Mouse (Mus musculus): ENCODE measurements around the gene Ccm2l.

Ccm2l gene

GRCm38 (mm10) chr2:153089316-153089715 lies 23.6 kb downstream of the Ccm2l start:
- in situ Hi-C loops (cut with MseI, MboI): loop anchor here (10.0 kb wide), 1 partner anchor 45 kb away; no protein-coding TSS in a partner anchor

- in situ Hi-C loops (cut with MseI, MboI): no loop called here
Measured at GRCm38 (mm10) chr2:153090551-153091165, 24.9 kb downstream of the Ccm2l start.

- in situ Hi-C loops (cut with MseI, MboI): no loop called here
Measured at GRCm38 (mm10) chr2:153107046-153107766, 41.5 kb downstream of the Ccm2l start.

- in situ Hi-C loops (cut with MseI, MboI): no loop called here
Measured at GRCm38 (mm10) chr2:153107802-153108201, 42.0 kb downstream of the Ccm2l start.

- in situ Hi-C loops (cut with MseI, MboI): no loop called here
Measured at GRCm38 (mm10) chr2:153108313-153109264, 42.8 kb downstream of the Ccm2l start, which contains the start of gene Hck. TSS of gene Hck (plus strand) at chr2:153108468.

- in situ Hi-C loops (cut with MseI, MboI): no loop called here
Measured at GRCm38 (mm10) chr2:153109596-153109995, 43.8 kb downstream of the Ccm2l start.

GRCm38 (mm10) chr2:153111298-153111697 lies 45.5 kb downstream of the Ccm2l start:
- in situ Hi-C loops (cut with MseI, MboI): no loop called here

GRCm38 (mm10) chr2:153115679-153116081 lies 49.9 kb downstream of the Ccm2l start:
- in situ Hi-C loops (cut with MseI, MboI): no loop called here

- in situ Hi-C loops (cut with MseI, MboI): no loop called here
Measured at GRCm38 (mm10) chr2:153117051-153117486, 51.3 kb downstream of the Ccm2l start.

- in situ Hi-C loops (cut with MseI, MboI): no loop called here
Measured at GRCm38 (mm10) chr2:153119488-153119887, 53.7 kb downstream of the Ccm2l start.

GRCm38 (mm10) chr2:153120126-153120525 lies 54.4 kb downstream of the Ccm2l start:
- in situ Hi-C loops (cut with MseI, MboI): no loop called here

- in situ Hi-C loops (cut with MseI, MboI): no loop called here
Measured at GRCm38 (mm10) chr2:153121821-153122615, 56.3 kb downstream of the Ccm2l start.

- in situ Hi-C loops (cut with MseI, MboI): no loop called here
Measured at GRCm38 (mm10) chr2:153122701-153123100, 56.9 kb downstream of the Ccm2l start.

GRCm38 (mm10) chr2:153125875-153126274 lies 60.1 kb downstream of the Ccm2l start:
- in situ Hi-C loops (cut with MseI, MboI): no loop called here

- in situ Hi-C loops (cut with MseI, MboI): loop anchor here (10.0 kb wide), 1 partner anchor 46 kb away; no protein-coding TSS in a partner anchor
Measured at GRCm38 (mm10) chr2:153131019-153131418, 65.3 kb downstream of the Ccm2l start.

Data from mouse trophoblast stem cell (cell line).